Mouse (Mus musculus) brain, adult 2 months (tissue): ENCODE measurements around the gene Fam180a.

Source experiments
- DNase-seq: peaks from one replicate; pipeline ENCODE4 v3.0.0; 2011; ENCODE audit warnings: low read depth, low spot score

The Fam180a gene

GRCm38 (mm10) chr6:35265580-35266278 is 60.2 kb downstream of the Fam180a start:
- no peak for DNase-seq
